Mouse (Mus musculus) hindbrain, embryonic 14.5 days (tissue): ENCODE measurements around the gene Ccdc162. TPM values are rescaled to one million over a fixed set of nuclear protein-coding genes. Genes with fewer than 3 reads are reported as not detected.

Experiments used
- ATAC-seq: fragments of 200-750 bp; cut with Nextera tagmentation; 2 replicates; pipeline ENCODE4 v1.8.0; 2017; ENCODE audit warnings: moderate number of reproducible peaks, mild to moderate bottlenecking, moderate TSS enrichment, moderate library complexity; ENCODE audit not compliant: low FRiP score
- DNase-seq: peaks from one replicate; pipeline ENCODE4 v3.0.0-alpha.2; 2015; ENCODE audit warnings: low spot score
- H3K27ac ChIP-seq: fragments of 300-500 bp; sonication (generic); 2 replicates; pipeline ENCODE4 v1.5.1; 2014; ENCODE audit warnings: mild to moderate bottlenecking, moderate library complexity
- H3K27me3 ChIP-seq: fragments of 300-500 bp; sonication (generic); 2 replicates; pipeline ENCODE4 v1.6.1; 2014; ENCODE audit warnings: mild to moderate bottlenecking, low read length, mixed read lengths; ENCODE audit not compliant: control insufficient read depth, insufficient read depth
- H3K36me3 ChIP-seq: fragments of 300-500 bp; sonication (generic); replicated peaks from 2 replicates; pipeline ENCODE4 v1.6.1; 2014; ENCODE audit not compliant: control insufficient read depth, insufficient read depth
- H3K4me1 ChIP-seq: fragments of 300-500 bp; sonication (generic); replicated peaks from 2 replicates; pipeline ENCODE4 v1.6.1; 2014; ENCODE audit warnings: antibody characterized with exemption, low read length, mixed read lengths; ENCODE audit not compliant: control insufficient read depth, insufficient read depth
- H3K4me2 ChIP-seq: fragments of 300-500 bp; sonication (generic); replicated peaks from 2 replicates; pipeline ENCODE4 v1.6.1; 2014; ENCODE audit warnings: mild to moderate bottlenecking, moderate library complexity
- H3K4me3 ChIP-seq: fragments of 300-500 bp; sonication (generic); replicated peaks from 2 replicates; pipeline ENCODE4 v1.5.1; 2014; ENCODE audit warnings: mild to moderate bottlenecking, low read length
- H3K9ac ChIP-seq: fragments of 300-500 bp; sonication (generic); 2 replicates; pipeline ENCODE4 v1.6.1; 2014
- H3K9me3 ChIP-seq: fragments of 300-500 bp; sonication (generic); 2 replicates; pipeline ENCODE4 v1.6.1; 2016; ENCODE audit warnings: low read length; ENCODE audit not compliant: control insufficient read depth
- WGBS: fragments of 180-500 bp; shearing (Covaris S2); extraction: QIAGEN DNeasy Blood & Tissue Kit; methylation state at CpG from one replicate; pipeline ENCODE4 v1.1.7; 2014; 5-methylcytosine and 5-hydroxymethylcytosine counted together
- polyA plus RNA-seq: library from polyadenylated mRNA; unstranded; fragments of >200 nt; fragmentation: Nextera tagmentation; extraction: Ambion mirVana; gene quantifications from 2 replicates; pipeline ENCODE4 v1.2.1, GENCODE M21; 2014

The Ccdc162 gene
- polyA plus RNA-seq, 1 experiment from 2014 or later = 2.7 TPM

GRCm38 (mm10) chr10:41578541-41578940 lies 137.9 kb downstream of the Ccdc162 start:
- H3K4me3 ChIP-seq = no peak overlapping the region
- no peaks in the 10 kb centered on the region for H3K9me3 ChIP-seq
- WGBS = 71% methylated on average over 1 of the region's 1 CpGs
- no peak for ATAC-seq
- no peak overlapping the region for H3K27ac ChIP-seq
- DNase-seq = no peak
- H3K27me3 ChIP-seq = no peaks in the 10 kb centered on the region
- no peaks in the 10 kb centered on the region for H3K36me3 ChIP-seq
- no peak overlapping the region for H3K9ac ChIP-seq
- H3K4me2 ChIP-seq = no peak overlapping the region
- H3K4me1 ChIP-seq = no peaks in the 10 kb centered on the region

GRCm38 (mm10) chr10:41576328-41576833 lies 140.1 kb downstream of the Ccdc162 start:
- H3K9me3 ChIP-seq = no peaks in the 10 kb centered on the region
- no peaks in the 10 kb centered on the region for H3K27me3 ChIP-seq
- H3K27ac ChIP-seq = no peak overlapping the region
- WGBS = 89% methylated on average over 7 of the region's 7 CpGs
- no peak overlapping the region for H3K9ac ChIP-seq
- no peaks in the 10 kb centered on the region for H3K4me1 ChIP-seq
- H3K4me2 ChIP-seq = no peak overlapping the region
- H3K4me3 ChIP-seq = no peak overlapping the region
- no peak for DNase-seq
- no peaks in the 10 kb centered on the region for H3K36me3 ChIP-seq
- ATAC-seq = no peak

GRCm38 (mm10) chr10:41575451-41576327 lies 140.7 kb downstream of the Ccdc162 start:
- Histone ChIP-seq H3K9ac (no peak overlapping the region), H3K9me3 (no peaks in the 10 kb centered on the region), H3K36me3 (no peaks in the 10 kb centered on the region), H3K4me1 (no peaks in the 10 kb centered on the region), H3K27me3 (no peaks in the 10 kb centered on the region), H3K27ac (no peak overlapping the region), H3K4me3 (no peak overlapping the region), H3K4me2 (no peak overlapping the region)
- DNase-seq = no peak
- no peak for ATAC-seq
- 79% methylated on average over 8 of the region's 8 CpGs for WGBS

- Histone ChIP-seq H3K9me3 (no peaks in the 10 kb centered on the region), H3K27ac (no peak overlapping the region), H3K36me3 (no peaks in the 10 kb centered on the region), H3K9ac (no peak overlapping the region), H3K4me3 (no peak overlapping the region), H3K4me1 (no peaks in the 10 kb centered on the region), H3K4me2 (no peak overlapping the region), H3K27me3 (no peaks in the 10 kb centered on the region)
- ATAC-seq = no peak
- no peak for DNase-seq
- WGBS = 41% methylated on average over 6 of the region's 6 CpGs
Observed at GRCm38 (mm10) chr10:41573190-41573589, 143.2 kb downstream of the Ccdc162 start.

DNA sequence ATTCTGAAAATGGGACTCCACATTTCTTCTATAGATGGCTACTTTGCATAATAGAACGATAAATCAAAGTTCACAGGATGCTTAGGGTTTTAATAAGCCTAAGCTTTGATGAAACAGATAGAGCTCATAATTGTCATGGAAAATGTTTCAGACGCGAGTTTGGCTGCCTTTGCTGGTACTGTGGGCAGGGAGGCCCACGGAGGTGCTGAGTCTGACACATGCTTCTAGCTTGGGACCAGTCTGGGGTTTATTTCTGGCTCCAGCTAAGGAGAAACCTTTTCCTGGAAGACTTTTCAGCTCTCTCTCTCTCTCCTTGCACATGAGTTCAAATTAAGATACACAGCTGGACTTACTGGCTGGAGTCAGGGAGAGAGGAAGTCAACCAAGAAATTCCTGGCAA lies 144.2 kb downstream of the Ccdc162 start:
- ATAC-seq = no peak
- Histone ChIP-seq H3K9ac (no peak overlapping the region), H3K36me3 (no peaks in the 10 kb centered on the region), H3K27ac (no peak overlapping the region), H3K4me3 (no peak overlapping the region), H3K4me2 (no peak overlapping the region), H3K27me3 (no peaks in the 10 kb centered on the region), H3K9me3 (no peaks in the 10 kb centered on the region), H3K4me1 (no peaks in the 10 kb centered on the region)
- DNase-seq = no peak
- 85% methylated on average over 4 of the region's 4 CpGs for whole genome bisulfite sequencing

- ATAC-seq = no peak
- H3K27me3 ChIP-seq = no peaks in the 10 kb centered on the region
- H3K9ac ChIP-seq = no peak overlapping the region
- no peak overlapping the region for H3K4me3 ChIP-seq
- no peaks in the 10 kb centered on the region for H3K36me3 ChIP-seq
- WGBS = 87% methylated on average over 4 of the region's 4 CpGs
- H3K4me2 ChIP-seq = no peak overlapping the region
- no peak overlapping the region for H3K27ac ChIP-seq
- DNase-seq = no peak
- no peaks in the 10 kb centered on the region for H3K4me1 ChIP-seq
- no peaks in the 10 kb centered on the region for H3K9me3 ChIP-seq
Observed at GRCm38 (mm10) chr10:41571065-41571464, 145.4 kb downstream of the Ccdc162 start.

DNA sequence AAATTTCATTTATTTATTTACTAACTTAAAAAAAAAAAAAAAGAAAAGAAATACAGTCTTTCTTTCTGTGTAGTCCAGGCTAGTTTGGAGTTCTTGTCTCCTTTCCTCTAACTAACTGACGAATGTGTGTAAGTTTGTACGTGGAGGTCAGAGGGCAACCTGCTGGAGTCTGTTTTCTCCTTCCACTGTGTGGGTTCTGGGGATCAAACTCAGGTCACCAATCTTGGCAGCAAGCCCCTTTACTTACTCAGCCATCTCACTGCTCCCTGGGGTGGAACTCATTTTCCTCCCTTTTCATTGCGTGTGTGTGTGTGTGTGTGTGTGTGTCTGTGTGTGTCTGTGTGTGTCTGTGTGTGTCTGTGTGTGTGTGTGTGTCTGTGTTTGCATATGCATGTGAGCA lies 148.1 kb downstream of the Ccdc162 start:
- Histone ChIP-seq H3K9ac (no peak overlapping the region), H3K4me3 (no peak overlapping the region), H3K4me2 (no peak overlapping the region), H3K9me3 (no peaks in the 10 kb centered on the region), H3K4me1 (no peaks in the 10 kb centered on the region), H3K27ac (no peak overlapping the region), H3K27me3 (no peaks in the 10 kb centered on the region), H3K36me3 (no peaks in the 10 kb centered on the region)
- ATAC-seq (no peak), DNase-seq (no peak)
- 40% methylated on average over 3 of the region's 3 CpGs for WGBS

GRCm38 (mm10) chr10:41565141-41565540 lies 151.3 kb downstream of the Ccdc162 start:
- H3K9ac ChIP-seq = no peak overlapping the region
- DNase-seq = no peak
- H3K36me3 ChIP-seq = no peaks in the 10 kb centered on the region
- H3K27ac ChIP-seq = no peak overlapping the region
- WGBS = 52% methylated on average over 5 of the region's 5 CpGs
- no peak overlapping the region for H3K4me2 ChIP-seq
- no peaks in the 10 kb centered on the region for H3K27me3 ChIP-seq
- H3K4me3 ChIP-seq = no peak overlapping the region
- H3K9me3 ChIP-seq = peaks cover 8% of the 10 kb centered on the region
- no peaks in the 10 kb centered on the region for H3K4me1 ChIP-seq
- no peak for ATAC-seq

DNA sequence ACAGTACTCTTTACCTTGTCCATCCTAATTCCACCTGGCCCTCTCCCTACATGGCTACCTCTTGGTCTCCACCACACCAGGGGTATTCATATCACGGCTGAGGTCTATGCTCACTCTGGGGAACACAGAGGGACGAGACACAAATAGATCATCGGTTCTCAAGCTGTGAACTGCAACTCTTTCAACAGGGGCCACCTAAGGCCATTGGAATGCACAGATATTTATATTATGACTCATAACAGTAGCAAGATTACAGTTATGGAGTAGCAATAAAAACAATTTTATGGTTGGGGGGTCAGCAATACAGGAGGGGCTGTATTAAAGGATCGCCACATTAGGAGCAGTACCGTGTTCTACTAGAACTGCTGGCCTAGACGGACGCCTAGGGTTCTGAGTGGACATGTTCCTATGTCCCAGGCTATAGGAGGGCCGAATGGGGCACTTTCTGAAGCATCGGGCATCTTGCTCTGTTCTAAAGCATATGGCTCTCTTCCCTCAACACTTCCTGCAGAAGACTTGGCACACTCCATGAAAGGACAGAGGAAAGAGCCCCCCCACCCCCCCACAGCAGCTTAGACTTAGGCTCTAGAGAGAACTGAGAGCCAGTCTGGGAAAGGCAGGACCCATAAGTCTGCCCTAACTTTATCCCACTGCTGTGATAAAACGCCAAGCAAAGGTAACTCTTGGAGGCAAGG lies 154.6 kb downstream of the Ccdc162 start:
- WGBS = 93% methylated on average over 10 of the region's 10 CpGs
- no peak overlapping the region for H3K4me2 ChIP-seq
- ATAC-seq (no peak), DNase-seq (no peak)
- peaks cover 13% of the 10 kb centered on the region for H3K9me3 ChIP-seq
- no peak overlapping the region for H3K9ac ChIP-seq
- no peaks in the 10 kb centered on the region for H3K36me3 ChIP-seq
- H3K4me3 ChIP-seq = no peak overlapping the region
- no peaks in the 10 kb centered on the region for H3K27me3 ChIP-seq
- H3K27ac ChIP-seq = no peak overlapping the region
- H3K4me1 ChIP-seq = no peaks in the 10 kb centered on the region
